Mouse (Mus musculus) right cerebral cortex, postnatal 10 days (tissue): ENCODE data around the gene Rpl13.

Source experiments
- DNase-seq, 2 experiments: peaks; one replicate each; pipeline ENCODE4 v3.0.0; 2021; ENCODE audit warnings: low spot score in 2 of 2

Rpl13 gene

GRCm38 (mm10) chr8:123108010-123108409 is 5.9 kb downstream of the Rpl13 start:
- DNase-seq: no peak

- no peak for DNase-seq
These were observed 6.8 kb downstream of the Rpl13 start for GRCm38 (mm10) chr8:123108953-123109352.

- DNase-seq: peak in 1 of 2 experiments; percentile 57
These were observed 8.5 kb downstream of the Rpl13 start for GRCm38 (mm10) chr8:123110649-123111048.

GRCm38 (mm10) chr8:123112892-123113291 is 10.7 kb downstream of the Rpl13 start:
- DNase-seq: no peak

GRCm38 (mm10) chr8:123113908-123114469 is 11.8 kb downstream of the Rpl13 start:
- DNase-seq: no peak

GRCm38 (mm10) chr8:123114644-123115043 is 12.5 kb downstream of the Rpl13 start:
- DNase-seq: no peak

- DNase-seq: peak; percentile 39 to 51
These were observed 15.1 kb downstream of the Rpl13 start, which contains the start of gene Cpne7 for GRCm38 (mm10) chr8:123117127-123117731. Cpne7 (plus strand) TSS chr8:123117374.

GRCm38 (mm10) chr8:123117744-123118143 is 15.6 kb downstream of the Rpl13 start:
- DNase-seq: no peak

- DNase-seq: peak in 1 of 2 experiments; percentile 37
These were observed 19.9 kb downstream of the Rpl13 start for GRCm38 (mm10) chr8:123122059-123122458.

- no peak for DNase-seq
These were observed 20.5 kb downstream of the Rpl13 start for GRCm38 (mm10) chr8:123122670-123123069.

- no peak for DNase-seq
These were observed 24.2 kb downstream of the Rpl13 start for GRCm38 (mm10) chr8:123126193-123126816.

GRCm38 (mm10) chr8:123131041-123131440 is 28.9 kb downstream of the Rpl13 start:
- no peak for DNase-seq

- no peak for DNase-seq
These were observed 30.8 kb downstream of the Rpl13 start for GRCm38 (mm10) chr8:123132953-123133352.

- DNase-seq: no peak
These were observed 32.1 kb downstream of the Rpl13 start for GRCm38 (mm10) chr8:123134149-123134713.

- DNase-seq: peak in 1 of 2 experiments; percentile 63
These were observed 33.3 kb downstream of the Rpl13 start for GRCm38 (mm10) chr8:123135406-123135805.

GRCm38 (mm10) chr8:123135806-123136205 is 33.7 kb downstream of the Rpl13 start:
- DNase-seq: no peak

GRCm38 (mm10) chr8:123136287-123136686 is 34.1 kb downstream of the Rpl13 start:
- no peak for DNase-seq

GRCm38 (mm10) chr8:123137645-123138077 is 35.5 kb downstream of the Rpl13 start:
- DNase-seq: peak; percentile 60 to 73

- DNase-seq: no peak
These were observed 36.6 kb downstream of the Rpl13 start for GRCm38 (mm10) chr8:123138741-123139140.

GRCm38 (mm10) chr8:123141741-123142462 is 39.8 kb downstream of the Rpl13 start:
- DNase-seq: peak; percentile 77 to 84

GRCm38 (mm10) chr8:123145279-123145678 is 43.1 kb downstream of the Rpl13 start:
- DNase-seq: no peak

GRCm38 (mm10) chr8:123146390-123146789 is 44.2 kb downstream of the Rpl13 start:
- no peak for DNase-seq
